Mouse (Mus musculus): ENCODE results near the gene Cracr2a.
"Not testable (repeated sequence)": the region's sequence is repeated elsewhere in the genome, so short reads cannot be mapped to it uniquely, and the experiment has no call there.

The Cracr2a gene

GRCm38 (mm10) chr6:127561231-127562020 is at the start of gene Cracr2a:
TSS of gene Cracr2a (plus strand) at chr6:127561338.
- peak; percentile 80 for DNase-seq (ENCODE audit: inconsistent ontology term)

DNA sequence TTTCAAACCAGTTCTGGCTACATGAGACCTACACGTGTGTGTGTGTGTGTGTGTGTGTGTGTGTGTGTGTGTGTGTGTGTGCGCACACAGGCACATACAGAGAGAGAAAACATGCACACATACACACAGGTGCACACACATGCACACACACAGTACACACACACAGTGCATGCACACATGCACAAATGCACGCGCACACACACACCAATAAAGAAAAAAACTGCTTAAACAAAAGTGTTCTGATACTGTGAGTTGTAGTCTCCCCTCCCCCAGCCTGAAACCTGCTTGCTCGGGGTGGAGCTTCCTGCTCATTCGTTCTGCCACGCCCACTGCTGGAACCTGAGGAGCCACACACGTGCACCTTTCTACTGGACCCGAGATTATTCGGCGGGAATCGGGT is 47.4 kb upstream of the Cracr2a start:
- not testable (repeated sequence) for DNase-seq (ENCODE audit: inconsistent ontology term)

GRCm38 (mm10) chr6:127521176-127521575 is 40.0 kb upstream of the Cracr2a start:
- no peak for DNase-seq (ENCODE audit: inconsistent ontology term)

DNA sequence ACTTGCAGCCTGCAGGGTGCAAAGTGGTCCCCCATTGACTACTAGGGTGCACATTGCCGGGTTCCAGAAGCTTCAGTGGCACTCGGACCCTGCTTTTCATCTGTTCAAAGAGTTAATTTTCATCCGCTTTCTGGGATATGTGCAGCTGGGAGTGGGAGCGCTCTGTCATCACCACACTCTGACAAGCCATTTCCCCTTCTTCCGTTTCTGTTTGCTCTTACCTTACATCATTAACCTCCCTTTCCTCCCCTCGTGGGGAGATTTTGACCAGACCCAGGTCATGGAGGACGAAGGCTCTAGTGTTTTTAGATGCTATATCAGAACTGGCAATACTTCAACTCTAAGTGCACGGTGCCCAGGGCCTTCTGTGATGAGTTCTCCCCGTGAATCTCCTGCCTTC is 38.8 kb upstream of the Cracr2a start:
- DNase-seq (ENCODE audit: inconsistent ontology term) = no peak

DNA sequence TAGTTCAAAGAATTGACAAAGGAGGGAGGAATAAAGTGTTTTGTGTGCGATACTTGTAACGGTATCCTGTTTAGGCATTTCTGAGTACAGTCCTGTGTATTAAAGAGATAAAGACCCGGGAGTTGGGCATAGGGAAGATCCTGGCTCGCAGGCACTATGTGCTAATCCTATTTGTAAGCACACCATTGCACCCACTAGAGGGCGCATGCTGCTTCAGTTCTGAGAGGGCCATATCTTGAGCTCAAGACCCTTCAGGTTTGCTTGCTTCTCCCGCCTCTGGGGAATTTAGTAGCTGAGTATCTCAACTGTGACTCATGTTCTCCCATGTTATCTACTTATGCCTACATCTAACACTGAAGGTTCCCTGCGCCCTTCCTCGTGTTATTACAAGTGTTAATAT is 36.7 kb upstream of the Cracr2a start:
- no peak for DNase-seq (ENCODE audit: inconsistent ontology term)

DNA sequence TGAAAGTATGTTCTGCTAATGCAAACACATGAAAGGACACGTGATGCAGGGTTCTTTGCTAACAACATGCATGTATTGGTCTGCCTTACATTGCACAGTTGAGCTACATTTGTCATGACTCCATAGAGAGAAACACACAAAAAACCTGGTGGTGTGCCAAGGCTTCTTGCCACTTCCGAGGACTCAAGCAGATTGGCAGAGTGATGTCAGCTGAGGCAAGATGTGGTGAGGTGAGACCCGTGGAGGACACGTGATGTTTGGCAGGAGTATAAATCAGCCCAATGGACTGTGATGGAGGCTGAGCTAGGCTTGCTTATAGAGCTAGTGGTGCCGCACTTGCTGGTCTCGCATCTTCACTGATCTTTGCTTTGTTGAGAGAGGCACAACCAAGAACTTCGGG is 32.5 kb upstream of the Cracr2a start:
- no peak for DNase-seq (ENCODE audit: inconsistent ontology term)

DNA sequence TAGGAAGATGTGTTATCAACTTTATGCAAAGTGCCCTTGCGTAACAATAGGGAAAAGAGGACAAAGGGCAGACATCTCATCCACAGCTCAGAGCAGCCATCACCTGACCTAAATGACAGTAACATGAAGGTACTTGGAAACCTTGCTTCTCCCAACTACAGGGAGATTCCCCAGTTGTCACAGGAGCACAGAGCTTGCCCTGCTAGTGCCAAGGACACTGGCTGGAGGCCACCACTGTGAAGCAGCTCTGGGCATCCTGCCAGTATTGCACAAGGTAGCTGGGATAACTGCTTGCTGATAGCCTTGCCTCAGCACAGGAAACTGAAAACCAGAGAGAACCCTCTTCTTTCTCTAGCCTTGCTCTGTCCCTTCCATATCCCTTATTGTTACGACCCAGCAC is 31.7 kb upstream of the Cracr2a start:
- no peak for DNase-seq (ENCODE audit: inconsistent ontology term)

GRCm38 (mm10) chr6:127530206-127530605 is 30.9 kb upstream of the Cracr2a start:
- no peak for DNase-seq (ENCODE audit: inconsistent ontology term)

- no peak for DNase-seq (ENCODE audit: inconsistent ontology term)
Measured at GRCm38 (mm10) chr6:127531412-127532205, 29.5 kb upstream of the Cracr2a start.

GRCm38 (mm10) chr6:127532304-127532703 is 28.8 kb upstream of the Cracr2a start:
- no peak for DNase-seq (ENCODE audit: inconsistent ontology term)

- DNase-seq (ENCODE audit: inconsistent ontology term) = no peak
Measured at GRCm38 (mm10) chr6:127533766-127534165, 27.4 kb upstream of the Cracr2a start.

- no peak for DNase-seq (ENCODE audit: inconsistent ontology term)
Measured at GRCm38 (mm10) chr6:127537035-127537434, 24.1 kb upstream of the Cracr2a start.

DNA sequence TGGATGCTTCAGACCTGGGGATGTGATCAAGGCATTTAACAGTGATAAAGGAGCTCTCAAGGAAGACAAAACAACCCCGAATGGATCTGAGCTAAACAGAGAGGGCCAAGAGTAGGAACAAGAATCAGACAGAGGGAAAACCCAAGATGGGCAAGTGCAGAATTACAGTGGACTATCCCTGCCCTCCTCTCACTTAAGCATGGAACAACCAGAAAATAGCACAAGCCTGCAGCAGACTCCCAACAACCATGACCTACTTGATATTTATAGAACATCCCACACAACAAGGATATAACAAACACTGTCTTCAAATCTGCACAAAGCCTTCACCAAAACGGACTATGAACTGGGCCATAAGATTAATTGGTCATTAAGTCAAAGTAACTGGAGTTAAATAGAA is 23.0 kb upstream of the Cracr2a start:
- DNase-seq (ENCODE audit: inconsistent ontology term) = no peak

DNA sequence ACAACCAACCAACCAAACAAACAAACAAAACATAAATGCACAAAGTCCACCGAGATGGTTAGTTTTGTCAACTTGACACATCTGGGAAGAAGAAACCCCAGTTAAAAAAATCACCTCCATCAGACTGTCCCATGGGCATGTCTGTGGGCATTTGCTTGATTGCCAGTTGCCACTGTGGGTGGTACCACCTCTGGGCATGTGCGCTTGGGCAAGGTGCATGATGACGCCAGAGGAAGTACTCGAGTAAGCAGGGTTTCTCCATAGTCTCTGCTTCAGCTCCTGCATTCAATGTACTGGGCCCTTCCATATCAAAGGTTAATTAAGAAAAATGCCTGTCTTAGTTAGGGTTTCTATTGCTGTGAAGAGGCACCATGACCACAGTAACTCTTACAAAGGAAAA is 21.9 kb upstream of the Cracr2a start:
- no peak for DNase-seq (ENCODE audit: inconsistent ontology term)

DNA sequence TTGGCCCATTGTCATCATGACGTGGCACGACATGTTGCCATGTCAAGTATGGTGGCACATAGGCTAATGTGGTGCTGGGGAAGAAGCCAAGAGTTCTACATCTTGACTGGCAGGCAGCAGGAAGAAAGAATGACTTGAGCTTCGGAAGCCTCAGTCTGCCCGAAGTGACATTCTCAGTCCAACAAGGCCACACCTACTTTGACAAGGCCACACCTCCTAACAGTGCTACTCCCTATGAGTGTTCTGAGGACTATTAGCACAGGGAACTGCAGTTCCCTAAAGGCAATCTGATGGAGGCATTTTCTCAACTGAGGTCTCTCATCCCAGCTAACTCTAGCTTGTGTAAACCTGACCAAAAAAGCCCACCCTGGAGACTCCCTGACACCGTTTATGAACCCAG is 21.5 kb upstream of the Cracr2a start:
- no peak for DNase-seq (ENCODE audit: inconsistent ontology term)

DNA sequence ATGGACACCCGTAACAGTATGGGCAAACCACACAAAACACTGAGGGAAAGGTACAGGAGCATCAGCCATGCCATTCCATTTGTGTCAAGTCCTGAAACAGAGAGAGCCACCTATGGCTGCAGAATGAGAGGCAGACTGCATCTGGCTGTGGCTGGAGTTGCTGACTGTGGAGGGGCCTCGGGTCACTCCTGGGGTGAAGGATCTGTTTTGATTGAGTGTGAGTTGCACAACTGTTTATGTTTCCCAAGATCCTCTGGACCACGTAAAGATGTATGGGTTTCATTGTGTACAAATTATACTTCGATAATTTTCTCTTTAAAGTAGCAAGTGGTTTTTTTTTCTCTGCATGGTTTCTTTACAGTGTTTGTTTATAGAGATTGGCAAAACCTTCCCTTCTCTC is 20.6 kb upstream of the Cracr2a start:
- no peak for DNase-seq (ENCODE audit: inconsistent ontology term)

DNA sequence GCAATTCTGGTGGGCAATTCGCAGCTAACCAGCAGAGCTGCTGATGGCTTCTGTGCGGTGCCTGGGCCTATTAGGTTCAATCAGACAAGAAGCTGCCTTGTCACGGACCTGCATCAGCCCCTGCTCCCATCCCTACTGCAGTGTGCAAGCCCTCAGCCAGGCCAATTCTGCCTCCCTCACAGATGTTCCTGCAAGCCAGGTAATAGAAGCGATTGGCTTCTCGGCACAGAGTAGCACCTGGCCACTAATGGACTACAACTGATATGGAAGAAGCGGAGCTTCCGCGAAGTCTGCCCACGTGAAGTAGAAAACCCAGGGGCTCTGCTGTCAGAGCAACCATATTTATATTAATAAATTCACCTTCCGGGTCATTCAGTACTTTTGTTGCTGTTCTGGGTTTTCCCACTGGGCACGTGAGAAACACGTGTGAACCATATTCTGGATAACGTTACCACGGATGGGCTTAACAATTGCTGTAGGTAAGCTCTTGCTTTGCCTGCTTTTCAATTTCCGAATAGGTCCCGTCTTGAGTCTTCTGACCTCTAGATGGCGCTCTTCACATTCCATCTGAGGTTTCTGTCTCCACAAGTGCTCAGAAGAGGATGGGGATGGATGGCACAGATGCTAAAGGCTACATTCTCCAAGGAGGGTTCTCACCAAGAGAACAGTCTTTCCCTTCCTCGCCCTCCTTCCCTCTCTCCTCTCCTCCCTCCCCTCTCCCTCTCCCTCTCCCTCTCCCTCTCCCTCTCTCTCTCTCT is 19.3 kb upstream of the Cracr2a start:
- DNase-seq (ENCODE audit: inconsistent ontology term) = peak; percentile 60

DNA sequence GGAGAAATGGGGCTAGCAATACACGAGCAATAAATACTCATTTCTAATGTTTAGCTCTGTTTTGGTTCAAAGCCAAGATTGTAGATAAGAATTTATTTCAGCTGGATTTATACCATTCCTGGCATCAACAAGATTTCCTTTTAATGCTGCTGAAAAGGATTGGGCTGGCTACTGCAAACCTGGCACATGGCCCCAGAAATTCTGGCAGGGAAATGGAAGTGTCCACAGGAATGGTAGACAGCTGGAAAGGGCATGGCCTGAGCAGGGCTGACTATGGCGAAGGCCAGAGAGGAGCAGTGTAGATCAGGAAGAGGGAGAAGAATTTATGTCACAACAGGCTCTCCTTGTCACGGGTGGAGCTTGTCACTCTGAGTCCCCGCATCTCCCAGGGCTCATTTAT is 14.5 kb upstream of the Cracr2a start:
- peak; percentile 84 for DNase-seq (ENCODE audit: inconsistent ontology term)

DNA sequence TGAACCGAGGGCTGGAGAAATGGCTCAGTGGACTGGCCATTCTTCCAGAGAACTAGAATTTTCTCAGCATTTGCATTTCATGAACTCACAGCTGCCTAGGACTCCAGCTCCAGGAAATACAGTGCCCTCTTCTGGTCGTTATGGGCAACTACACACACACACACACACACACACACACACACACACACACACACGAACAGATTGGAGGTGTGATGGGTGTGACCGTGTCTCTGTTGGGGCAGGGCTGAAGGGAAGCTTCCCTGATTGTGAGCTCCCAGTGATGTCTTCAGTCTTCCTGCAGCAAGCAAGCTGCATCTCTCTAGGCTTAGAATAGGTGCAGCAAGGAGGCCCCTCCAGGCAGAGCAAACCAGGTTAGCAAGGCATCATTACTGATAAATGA is 8.2 kb upstream of the Cracr2a start:
- DNase-seq (ENCODE audit: inconsistent ontology term) = no peak

DNA sequence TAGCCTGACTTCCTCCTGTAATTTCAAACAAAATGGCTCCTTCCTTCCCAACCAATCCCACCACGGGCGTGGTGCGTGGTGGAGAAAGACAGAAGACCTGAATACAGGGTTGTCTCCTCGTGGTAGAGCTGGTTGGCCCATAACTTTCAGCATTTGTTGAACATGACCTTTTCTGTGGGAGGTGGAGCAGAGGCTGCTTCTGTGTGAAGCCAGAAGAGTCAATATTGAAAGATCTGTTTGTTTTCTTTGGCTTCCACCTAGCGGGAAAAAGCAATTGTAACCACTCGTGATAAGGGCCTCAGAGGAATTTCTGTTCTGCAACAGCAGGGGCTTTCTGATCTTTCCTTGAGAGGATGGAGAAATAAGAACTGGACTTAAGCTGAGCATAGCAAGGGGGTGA is 5.6 kb upstream of the Cracr2a start:
- no peak for DNase-seq (ENCODE audit: inconsistent ontology term)

DNA sequence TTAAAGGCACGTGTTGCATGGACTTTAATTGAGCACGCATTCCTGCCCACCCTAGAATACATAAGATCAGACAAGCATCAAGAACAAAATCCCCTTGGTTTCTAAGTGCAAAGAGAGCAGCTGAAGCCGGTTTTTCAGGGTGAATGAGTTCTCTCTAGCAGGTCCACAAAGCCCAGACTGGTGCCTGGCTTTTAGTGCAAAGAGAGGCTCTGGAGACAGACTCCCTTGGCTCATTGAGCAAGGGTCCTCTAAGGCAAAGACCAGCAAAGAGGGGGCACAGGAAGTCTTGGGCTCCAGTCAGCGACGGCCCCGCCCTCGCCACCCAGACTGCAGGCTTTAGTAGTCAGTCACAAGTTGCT is 287 bp upstream of the Cracr2a start:
- no peak for DNase-seq (ENCODE audit: inconsistent ontology term)

DNA sequence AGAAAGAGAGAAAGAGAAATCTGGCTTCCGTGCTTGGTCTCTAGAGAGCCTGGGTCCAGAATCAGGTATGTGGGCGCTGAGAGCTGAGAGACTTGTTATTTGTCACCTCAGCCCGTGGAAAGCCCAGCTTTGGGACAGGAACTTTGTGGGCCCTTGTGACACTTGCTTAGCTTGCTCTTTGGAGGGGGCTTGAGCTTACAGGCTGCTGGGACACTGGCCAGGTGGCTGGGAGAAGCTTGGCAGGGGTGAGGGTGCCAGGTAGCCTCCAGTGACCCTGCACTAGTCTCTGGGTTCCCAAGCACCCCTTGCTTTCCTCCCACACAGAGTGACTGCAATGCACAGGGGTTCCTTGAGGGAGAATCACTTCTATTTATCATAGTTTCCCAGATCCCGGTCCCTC is 2.4 kb downstream of the Cracr2a start:
- DNase-seq (ENCODE audit: inconsistent ontology term) = no peak

Measured in Muller cell, postnatal 12 days (primary cell).